Mouse (Mus musculus): ENCODE data around the gene Dscaml1. TPM values are rescaled to one million over a fixed set of nuclear protein-coding genes. Genes with fewer than 3 reads are reported as not detected.

Gene Dscaml1
- polyA plus RNA-seq, 1 experiment from 2014 or later = 22.3 TPM

DNA sequence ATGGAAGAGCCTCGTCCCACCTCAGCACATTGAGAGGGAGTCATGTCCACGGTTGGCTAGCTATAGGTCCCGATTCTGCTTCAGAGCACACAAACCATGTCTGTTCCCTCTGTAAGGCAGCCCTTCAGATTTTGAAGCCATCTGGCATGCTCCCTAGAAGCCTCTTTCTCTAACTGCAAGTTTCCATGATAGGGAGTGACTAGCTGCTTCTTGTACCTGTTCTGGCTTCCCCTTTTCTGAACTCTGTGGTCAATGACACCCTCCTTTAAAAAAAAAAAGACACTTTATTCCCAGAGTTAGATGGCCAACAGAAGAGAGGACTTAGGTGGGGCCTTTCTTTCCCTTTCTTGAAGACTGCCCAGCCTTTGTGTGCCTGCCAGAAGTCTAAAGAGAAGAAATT, 130.5 kb downstream of the Dscaml1 start:
- no peak overlapping the region for H3K27ac ChIP-seq (replicated peaks)
- H3K9me3 ChIP-seq = no peaks in the 10 kb centered on the region
- no peak overlapping the region for H3K4me2 ChIP-seq (replicated peaks)
- peaks cover 27% of the 10 kb centered on the region for H3K4me1 ChIP-seq
- no peak overlapping the region for H3K9ac ChIP-seq (replicated peaks)
- H3K4me3 ChIP-seq = no peak overlapping the region
- no peaks in the 10 kb centered on the region for H3K36me3 ChIP-seq
- ATAC-seq (replicated peaks) = no peak
- 86% methylated on average over 3 of the region's 3 CpGs for WGBS
- no peaks in the 10 kb centered on the region for H3K27me3 ChIP-seq

DNA sequence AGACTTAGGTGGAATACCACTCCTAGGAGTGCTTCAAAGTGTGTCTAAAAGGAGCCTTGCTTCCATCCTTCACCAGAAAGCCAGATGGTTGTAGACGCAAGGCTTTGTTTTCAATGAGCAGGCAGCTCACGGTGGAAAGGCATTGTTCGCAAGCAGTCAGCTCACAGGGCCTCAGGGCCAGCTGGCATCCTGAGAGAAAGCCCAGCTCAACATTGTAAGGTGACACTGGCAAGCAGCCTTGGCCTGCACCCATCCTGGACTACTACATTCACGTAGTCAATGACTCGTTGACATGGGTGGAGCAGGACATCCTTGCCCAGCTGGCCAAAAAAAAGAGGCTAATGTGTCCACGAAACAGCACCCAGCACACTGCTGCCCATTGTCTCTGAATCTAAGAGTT, 134.6 kb downstream of the Dscaml1 start:
- peaks cover 15% of the 10 kb centered on the region; the same call in 1 of the 2 replicates for H3K4me1 ChIP-seq
- H3K4me2 ChIP-seq (replicated peaks) = no peak overlapping the region
- no peaks in the 10 kb centered on the region for H3K9me3 ChIP-seq
- H3K27ac ChIP-seq (replicated peaks) = peak overlapping the region; percentile 53
- 31% methylated on average over 6 of the region's 6 CpGs for WGBS
- no peak overlapping the region for H3K4me3 ChIP-seq
- no peak overlapping the region for H3K9ac ChIP-seq (replicated peaks)
- 0 out of 2 replicates have a peak, but pooled peaks have one; percentile 48 for ATAC-seq (replicated peaks)
- no peaks in the 10 kb centered on the region for H3K36me3 ChIP-seq
- H3K27me3 ChIP-seq = no peaks in the 10 kb centered on the region

DNA sequence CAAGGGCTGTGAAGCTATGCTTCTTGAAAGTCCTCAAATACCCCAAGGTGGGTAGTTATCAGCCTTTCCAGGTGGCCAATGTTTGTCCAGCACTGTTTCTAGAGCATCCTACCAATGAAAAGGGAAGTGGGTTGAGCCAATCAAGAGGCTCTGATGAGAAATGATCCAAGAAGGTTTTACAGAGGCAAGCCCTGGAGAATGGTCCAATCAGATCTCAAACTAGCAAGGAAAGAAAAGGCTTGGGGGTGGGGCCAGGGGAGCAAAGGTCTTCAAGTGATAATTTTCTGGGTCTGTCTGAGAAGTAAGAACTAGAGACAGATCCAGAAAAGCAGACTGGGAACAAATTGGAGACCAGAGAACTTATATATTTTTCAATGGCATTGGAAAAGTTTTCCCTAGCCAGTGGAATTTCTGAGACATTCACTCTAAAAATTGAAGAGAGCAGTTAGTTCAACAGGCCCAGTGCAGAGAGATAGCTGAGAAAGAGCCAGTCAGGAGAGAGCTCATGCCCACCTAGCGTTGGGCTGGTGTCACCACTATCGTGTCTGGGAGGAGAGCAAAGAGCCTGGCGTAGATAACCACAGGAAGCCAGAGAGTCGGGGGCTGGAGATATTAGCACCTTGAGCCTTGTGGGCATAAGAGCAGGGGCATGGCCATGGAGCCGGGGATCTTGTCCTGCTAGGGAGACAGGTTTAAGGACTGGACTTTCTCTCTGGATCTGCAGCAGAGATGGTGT, 140.6 kb downstream of the Dscaml1 start:
- Histone ChIP-seq H3K9me3 (no peaks in the 10 kb centered on the region), H3K36me3 (no peaks in the 10 kb centered on the region), H3K4me3 (no peak overlapping the region), H3K27me3 (no peaks in the 10 kb centered on the region), H3K27ac (replicated peaks) (no peak overlapping the region), H3K4me1 (peaks cover 17% of the 10 kb centered on the region), H3K4me2 (replicated peaks) (no peak overlapping the region), H3K9ac (replicated peaks) (no peak overlapping the region)
- 91% methylated on average over 5 of the region's 5 CpGs for WGBS
- ATAC-seq (replicated peaks) = no peak

DNA sequence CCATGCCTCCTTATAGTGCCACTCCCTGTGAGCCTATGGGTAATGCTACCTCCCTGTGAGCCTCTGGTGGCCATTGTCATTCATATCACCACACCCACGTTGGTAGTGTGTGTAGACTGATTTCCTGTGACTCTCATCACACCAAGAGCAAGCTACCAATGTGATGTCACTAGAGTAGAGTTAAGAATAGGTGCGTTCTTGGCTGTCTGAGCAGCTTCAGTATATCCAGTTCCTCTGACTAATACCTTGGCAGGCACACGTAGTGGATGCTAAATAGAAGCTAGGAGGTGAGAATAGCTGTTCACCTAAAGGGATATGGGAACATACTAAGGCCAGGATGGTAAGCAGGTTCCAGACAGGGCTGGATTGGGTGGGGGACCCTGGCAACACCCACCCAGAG, 143.3 kb downstream of the Dscaml1 start:
- WGBS = 68% methylated on average over 3 of the region's 3 CpGs
- ATAC-seq (replicated peaks) = no peak
- H3K27ac ChIP-seq (replicated peaks) = peak overlapping the region; percentile 52

DNA sequence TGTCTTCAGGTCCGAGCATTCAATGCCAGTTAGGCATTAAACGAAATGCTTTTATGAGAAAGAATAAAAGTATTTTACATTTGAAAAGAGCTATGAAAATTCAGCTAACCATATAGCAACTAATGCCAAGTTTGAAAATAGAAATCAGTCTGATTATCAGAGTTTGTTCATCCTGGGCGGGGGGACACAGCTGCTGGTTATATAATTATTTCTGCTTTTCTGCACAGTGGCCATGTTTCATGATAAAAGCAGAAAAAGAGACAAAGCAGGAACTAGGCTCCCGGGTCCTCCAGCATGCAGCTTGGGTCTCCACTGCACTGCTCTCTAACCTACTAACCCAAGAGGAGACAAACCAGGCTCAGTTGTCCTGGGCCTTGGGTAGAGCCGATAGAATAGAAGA, 143.9 kb downstream of the Dscaml1 start:
- peak overlapping the region; percentile 44 for H3K27ac ChIP-seq (replicated peaks)
- H3K9ac ChIP-seq (replicated peaks) = no peak overlapping the region
- no peak overlapping the region for H3K4me2 ChIP-seq (replicated peaks)
- no peaks in the 10 kb centered on the region for H3K9me3 ChIP-seq
- WGBS = 73% methylated on average over 5 of the region's 5 CpGs
- H3K36me3 ChIP-seq = no peaks in the 10 kb centered on the region
- H3K4me1 ChIP-seq = peaks cover 36% of the 10 kb centered on the region
- H3K4me3 ChIP-seq = no peak overlapping the region
- no peaks in the 10 kb centered on the region for H3K27me3 ChIP-seq
- ATAC-seq (replicated peaks) = no peak

More for the DNA sequence above, 143.3 kb downstream of the Dscaml1 start:
- Histone ChIP-seq H3K4me3 (no peak overlapping the region), H3K27me3 (no peaks in the 10 kb centered on the region), H3K4me2 (replicated peaks) (no peak overlapping the region), H3K9me3 (no peaks in the 10 kb centered on the region), H3K36me3 (no peaks in the 10 kb centered on the region), H3K4me1 (peaks cover 36% of the 10 kb centered on the region), H3K9ac (replicated peaks) (no peak overlapping the region)

DNA sequence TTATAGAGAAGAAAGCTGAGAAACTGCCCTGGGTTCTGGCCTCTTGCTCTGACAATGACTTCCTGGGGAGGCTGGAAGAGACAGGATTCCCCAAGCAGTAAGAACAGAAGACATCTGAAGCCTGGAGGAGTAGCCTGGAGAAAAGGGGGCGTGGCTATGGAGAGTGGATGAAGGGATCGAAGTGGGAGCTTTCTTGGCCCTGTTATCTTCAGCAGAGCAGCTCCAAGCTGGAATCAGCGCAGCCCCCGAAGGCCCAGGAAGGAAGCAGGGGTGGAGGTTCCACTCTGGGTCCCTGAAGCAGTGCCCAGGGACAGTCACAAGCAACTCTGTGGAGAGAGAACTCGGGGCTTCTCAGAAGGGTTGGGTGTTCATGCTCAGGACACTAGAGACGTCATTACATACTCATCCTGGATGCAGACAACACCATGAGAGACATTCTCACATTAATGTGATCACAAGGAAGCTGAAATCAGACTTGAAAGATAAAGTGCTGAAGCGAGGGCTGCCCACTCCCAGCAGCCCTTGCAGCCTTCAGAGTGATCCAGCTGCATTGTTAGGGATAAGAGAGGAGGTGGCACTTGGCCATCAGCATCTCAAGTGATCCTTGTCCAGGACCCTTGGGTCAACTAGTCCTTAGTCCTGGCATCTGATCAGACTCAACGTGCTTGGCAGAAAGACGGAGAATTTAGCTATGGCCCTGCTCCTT, 146.5 kb downstream of the Dscaml1 start:
- ATAC-seq (replicated peaks) = no peak; the same call in 1 of the 2 replicates
- H3K27ac ChIP-seq (replicated peaks) = peak overlapping the region; percentile 20; the same call in 1 of the 2 replicates
- H3K27me3 ChIP-seq = no peaks in the 10 kb centered on the region
- H3K4me3 ChIP-seq = no peak overlapping the region
- no peaks in the 10 kb centered on the region for H3K9me3 ChIP-seq
- peaks cover 36% of the 10 kb centered on the region for H3K4me1 ChIP-seq
- 32% methylated on average over 9 of the region's 9 CpGs for WGBS
- no peaks in the 10 kb centered on the region for H3K36me3 ChIP-seq
- no peak overlapping the region for H3K9ac ChIP-seq (replicated peaks)
- no peak overlapping the region for H3K4me2 ChIP-seq (replicated peaks)

DNA sequence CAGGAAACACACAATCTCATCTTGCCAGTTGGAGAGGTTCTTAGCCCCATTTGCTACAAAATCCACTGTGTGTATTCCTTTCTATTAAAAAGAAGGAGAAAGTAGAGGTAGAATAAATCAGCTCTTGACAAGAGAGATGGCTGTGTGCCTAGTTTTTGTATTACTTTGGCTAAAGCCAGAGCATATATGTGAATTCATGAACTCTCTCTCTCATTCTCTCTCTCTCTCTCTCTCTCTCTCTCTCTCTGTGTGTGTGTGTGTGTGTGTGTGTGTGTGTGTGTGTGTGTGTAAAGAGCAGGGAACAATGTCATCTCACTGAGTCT, 147.0 kb downstream of the Dscaml1 start:
- H3K4me2 ChIP-seq (replicated peaks) = no peak overlapping the region
- H3K36me3 ChIP-seq = no peaks in the 10 kb centered on the region
- no peak overlapping the region for H3K9ac ChIP-seq (replicated peaks)
- no peaks in the 10 kb centered on the region for H3K27me3 ChIP-seq
- no peak overlapping the region for H3K4me3 ChIP-seq
- ATAC-seq (replicated peaks) = no peak
- H3K4me1 ChIP-seq = peaks cover 36% of the 10 kb centered on the region
- no peak overlapping the region for H3K27ac ChIP-seq (replicated peaks)
- no peaks in the 10 kb centered on the region for H3K9me3 ChIP-seq

DNA sequence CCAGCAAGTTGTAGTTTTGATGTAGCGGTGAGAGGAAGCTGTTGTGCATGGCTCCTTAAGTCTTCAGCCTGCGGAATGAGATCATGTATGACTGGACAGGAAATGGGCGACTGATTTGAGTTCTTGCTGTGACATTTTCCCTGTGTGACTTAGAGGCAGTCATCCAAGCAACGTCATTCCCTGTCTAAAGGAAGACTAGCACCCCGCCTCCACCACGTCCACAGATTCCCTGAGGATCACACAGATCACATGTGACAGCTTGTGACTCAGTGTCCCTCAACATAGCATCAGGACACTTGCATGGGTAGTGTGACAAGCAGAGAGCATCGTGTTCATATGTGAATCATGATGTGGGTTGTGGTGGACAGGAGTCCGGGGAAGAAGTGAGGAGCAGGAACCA, 147.6 kb downstream of the Dscaml1 start:
- Histone ChIP-seq H3K9me3 (no peaks in the 10 kb centered on the region), H3K27me3 (no peaks in the 10 kb centered on the region), H3K36me3 (no peaks in the 10 kb centered on the region), H3K4me1 (peaks cover 36% of the 10 kb centered on the region), H3K4me2 (replicated peaks) (no peak overlapping the region), H3K4me3 (no peak overlapping the region), H3K27ac (replicated peaks) (no peak overlapping the region), H3K9ac (replicated peaks) (no peak overlapping the region)
- ATAC-seq (replicated peaks) = no peak
- 84% methylated on average over 8 of the region's 8 CpGs for WGBS

DNA sequence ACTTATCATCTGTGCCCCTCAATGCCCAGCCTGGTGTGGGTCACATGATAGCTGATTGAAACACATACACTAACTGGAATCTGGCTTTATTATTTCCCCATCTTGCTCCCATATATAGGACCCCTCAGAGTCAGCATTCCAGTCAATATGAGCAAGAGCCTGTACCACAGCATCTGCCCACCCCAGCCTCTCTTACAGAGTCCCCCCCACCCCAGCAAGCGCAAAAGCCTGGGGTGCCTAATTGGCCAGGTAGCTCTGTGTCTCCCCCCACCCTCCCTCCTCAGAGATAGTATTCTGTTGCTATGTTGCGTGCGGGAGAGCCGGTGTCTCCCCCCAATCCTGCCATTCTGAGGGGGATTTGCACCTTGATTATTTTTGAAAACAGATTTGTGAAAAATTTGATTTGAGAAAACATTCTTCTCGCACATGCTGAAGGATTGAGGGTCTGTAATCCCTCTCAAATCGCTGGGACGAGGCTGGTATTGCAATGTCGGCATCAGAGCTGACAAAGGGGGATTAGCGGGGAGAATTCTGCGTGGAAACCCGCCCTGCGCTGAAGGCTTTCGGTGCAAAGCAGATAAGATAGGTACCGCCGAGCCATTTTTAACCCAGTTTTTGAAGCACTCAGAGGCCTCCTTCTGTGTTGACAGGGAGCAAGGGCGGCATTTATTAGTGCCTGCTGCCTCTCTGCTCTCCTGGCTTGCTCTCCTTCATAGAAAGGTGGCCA, 153.8 kb downstream of the Dscaml1 start:
- H3K9me3 ChIP-seq = no peaks in the 10 kb centered on the region
- no peak for ATAC-seq (replicated peaks)
- peak overlapping the region; percentile 12 for H3K27ac ChIP-seq (replicated peaks)
- H3K4me2 ChIP-seq (replicated peaks) = no peak overlapping the region
- H3K9ac ChIP-seq (replicated peaks) = no peak overlapping the region; the same call in 1 of the 2 replicates
- no peak overlapping the region for H3K4me3 ChIP-seq
- H3K36me3 ChIP-seq = no peaks in the 10 kb centered on the region
- no peaks in the 10 kb centered on the region for H3K27me3 ChIP-seq
- WGBS = 58% methylated on average over 16 of the region's 16 CpGs
- H3K4me1 ChIP-seq = peaks cover 9% of the 10 kb centered on the region

DNA sequence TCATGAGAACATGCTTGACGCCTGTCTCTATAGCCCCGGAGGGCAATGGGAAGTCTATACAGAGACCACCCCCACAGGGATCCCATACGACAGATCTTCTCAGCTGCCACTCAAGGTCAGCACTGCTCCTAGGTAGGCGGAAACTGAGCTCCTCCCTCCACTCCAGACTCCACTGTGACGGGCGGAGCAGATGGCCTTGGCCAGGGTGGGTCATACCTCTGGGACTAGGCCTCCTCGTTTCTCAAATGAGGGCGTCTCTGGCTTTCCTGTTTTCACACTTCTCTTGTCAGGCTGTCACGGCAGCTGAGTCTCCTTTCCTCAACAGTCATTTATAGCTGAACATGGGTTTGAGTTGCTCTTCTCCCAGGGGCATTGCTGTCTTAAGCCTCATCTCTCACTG, 160.0 kb downstream of the Dscaml1 start:
- ATAC-seq (replicated peaks) = no peak; the same call in 1 of the 2 replicates
- Histone ChIP-seq H3K4me3 (no peak overlapping the region), H3K9me3 (no peaks in the 10 kb centered on the region), H3K4me2 (replicated peaks) (no peak overlapping the region), H3K9ac (replicated peaks) (no peak overlapping the region), H3K27me3 (no peaks in the 10 kb centered on the region), H3K27ac (replicated peaks) (0 out of 2 replicates have a peak overlapping the region, but pooled peaks have one; percentile 2), H3K4me1 (peaks cover 17% of the 10 kb centered on the region), H3K36me3 (no peaks in the 10 kb centered on the region)
- 64% methylated on average over 9 of the region's 9 CpGs for WGBS

DNA sequence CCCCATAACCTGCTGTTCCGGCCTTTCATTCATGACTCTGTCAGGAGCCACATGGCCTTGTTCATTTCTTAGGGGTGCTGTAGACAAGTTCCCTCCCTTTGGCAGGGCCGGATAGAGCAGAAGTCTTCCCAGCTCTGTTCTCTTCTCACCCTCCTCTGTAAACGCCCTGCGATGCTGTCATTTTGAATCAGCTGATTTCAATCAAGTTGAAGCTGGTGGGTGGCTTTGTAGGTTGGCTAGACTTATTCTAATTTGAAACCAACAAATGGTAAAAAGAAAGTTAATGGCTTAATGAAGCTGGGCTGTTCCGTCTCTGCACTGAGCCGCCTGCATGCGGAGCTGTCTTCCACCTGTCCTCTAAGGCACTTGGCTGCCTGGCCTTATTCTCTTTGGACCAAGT, 161.3 kb downstream of the Dscaml1 start:
- Histone ChIP-seq H3K36me3 (no peaks in the 10 kb centered on the region), H3K27me3 (no peaks in the 10 kb centered on the region), H3K4me2 (replicated peaks) (no peak overlapping the region), H3K27ac (replicated peaks) (no peak overlapping the region), H3K4me3 (no peak overlapping the region), H3K9ac (replicated peaks) (no peak overlapping the region), H3K4me1 (peaks cover 25% of the 10 kb centered on the region), H3K9me3 (no peaks in the 10 kb centered on the region)
- ATAC-seq (replicated peaks) = no peak
- 66% methylated on average over 7 of the region's 7 CpGs for WGBS

DNA sequence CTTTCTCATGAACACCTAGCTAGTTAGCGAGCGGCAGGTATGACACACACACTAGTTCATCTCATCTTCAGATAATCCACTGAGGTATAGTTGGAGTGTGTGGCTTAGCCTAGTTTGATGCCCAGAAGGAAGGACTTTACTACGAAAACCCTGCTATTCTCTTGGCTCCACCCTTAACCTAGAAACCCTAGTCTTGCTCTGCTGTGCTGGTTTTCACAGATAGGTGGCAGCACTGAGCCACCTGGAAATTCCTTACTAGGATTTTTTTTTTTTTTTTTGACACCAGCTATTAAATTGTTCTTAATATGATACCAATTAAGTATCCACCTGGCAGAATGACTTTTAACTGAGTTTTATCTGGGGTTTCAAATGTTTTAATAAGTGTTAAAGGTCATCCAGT, 163.4 kb downstream of the Dscaml1 start:
- 68% methylated on average over 3 of the region's 3 CpGs for WGBS
- no peaks in the 10 kb centered on the region for H3K9me3 ChIP-seq
- peaks cover 34% of the 10 kb centered on the region for H3K4me1 ChIP-seq
- no peak for ATAC-seq (replicated peaks)
- no peak overlapping the region for H3K27ac ChIP-seq (replicated peaks)
- no peaks in the 10 kb centered on the region for H3K27me3 ChIP-seq
- no peak overlapping the region for H3K4me2 ChIP-seq (replicated peaks)
- H3K36me3 ChIP-seq = no peaks in the 10 kb centered on the region
- no peak overlapping the region for H3K9ac ChIP-seq (replicated peaks)
- H3K4me3 ChIP-seq = no peak overlapping the region
